Mouse (Mus musculus): ENCODE data around the gene Rgs19. TPM values are rescaled to one million over a fixed set of nuclear protein-coding genes. Genes with fewer than 3 reads are reported as not detected.

The Rgs19 gene
- polyA plus RNA-seq, 1 experiment from 2014 or later: 20.0 TPM

- peaks cover 43% of the 10 kb centered on the region for H3K36me3 ChIP-seq (ENCODE audit: control insufficient read depth, insufficient read depth, low read length)
- no peaks in the 10 kb centered on the region for H3K27me3 ChIP-seq (ENCODE audit: control insufficient read depth, insufficient read depth, low read length)
- WGBS: 92% methylated on average over 10 of the region's 10 CpGs
- TF ChIP-seq CTCF (IDR thresholded peaks at IDR 0.05; ENCODE audit: low read depth) (no peak), EP300 (optimal IDR thresholded peaks at IDR 0.05) (no peak)
- no peak overlapping the region for H3K27ac ChIP-seq (replicated peaks)
- DNase-seq (ENCODE audit: low spot score) (no peak), ATAC-seq (ENCODE audit: low FRiP score, low TSS enrichment) (no peak)
- no peaks in the 10 kb centered on the region for H3K9me3 ChIP-seq (ENCODE audit: control insufficient read depth, low read length)
- no peaks in the 10 kb centered on the region for H3K4me1 ChIP-seq (replicated peaks; ENCODE audit: control insufficient read depth, insufficient read depth)
- H3K4me3 ChIP-seq (ENCODE audit: low read depth, low read length): no peak overlapping the region
- no peak overlapping the region for H3K9ac ChIP-seq (ENCODE audit: low read length)
- H3K4me2 ChIP-seq (replicated peaks; ENCODE audit: low read depth): no peak overlapping the region
Measured at GRCm38 (mm10) chr2:181648926-181649325, 44.9 kb downstream of the Rgs19 start.

- Histone ChIP-seq H3K36me3 (ENCODE audit: control insufficient read depth, insufficient read depth, low read length) (peaks cover 32% of the 10 kb centered on the region), H3K4me1 (replicated peaks; ENCODE audit: control insufficient read depth, insufficient read depth) (no peaks in the 10 kb centered on the region), H3K9ac (ENCODE audit: low read length) (no peak overlapping the region), H3K9me3 (ENCODE audit: control insufficient read depth, low read length) (no peaks in the 10 kb centered on the region), H3K4me2 (replicated peaks; ENCODE audit: low read depth) (no peak overlapping the region), H3K27me3 (ENCODE audit: control insufficient read depth, insufficient read depth, low read length) (no peaks in the 10 kb centered on the region), H3K4me3 (ENCODE audit: low read depth, low read length) (no peak overlapping the region), H3K27ac (replicated peaks) (no peak overlapping the region)
- WGBS: 85% methylated on average over 6 of the region's 6 CpGs
- ATAC-seq (ENCODE audit: low FRiP score, low TSS enrichment) (no peak), DNase-seq (ENCODE audit: low spot score) (no peak)
- TF ChIP-seq EP300 (optimal IDR thresholded peaks at IDR 0.05) (no peak), CTCF (IDR thresholded peaks at IDR 0.05; ENCODE audit: low read depth) (no peak)
Measured at GRCm38 (mm10) chr2:181646626-181647472, 46.9 kb downstream of the Rgs19 start.

GRCm38 (mm10) chr2:181645666-181646065 lies 48.1 kb downstream of the Rgs19 start:
- no peak for ATAC-seq (ENCODE audit: low FRiP score, low TSS enrichment)
- H3K36me3 ChIP-seq (ENCODE audit: control insufficient read depth, insufficient read depth, low read length): peaks cover 33% of the 10 kb centered on the region

GRCm38 (mm10) chr2:181644361-181644760 lies 49.4 kb downstream of the Rgs19 start:
- Histone ChIP-seq H3K36me3 (ENCODE audit: control insufficient read depth, insufficient read depth, low read length) (peaks cover 33% of the 10 kb centered on the region), H3K4me3 (ENCODE audit: low read depth, low read length) (no peak overlapping the region), H3K27me3 (ENCODE audit: control insufficient read depth, insufficient read depth, low read length) (no peaks in the 10 kb centered on the region), H3K9me3 (ENCODE audit: control insufficient read depth, low read length) (no peaks in the 10 kb centered on the region), H3K4me1 (replicated peaks; ENCODE audit: control insufficient read depth, insufficient read depth) (no peaks in the 10 kb centered on the region), H3K4me2 (replicated peaks; ENCODE audit: low read depth) (no peak overlapping the region), H3K9ac (ENCODE audit: low read length) (no peak overlapping the region), H3K27ac (replicated peaks) (no peak overlapping the region)
- WGBS: 99% methylated on average over 2 of the region's 2 CpGs
- peak; percentile 80 for TF ChIP-seq CTCF (IDR thresholded peaks at IDR 0.05; ENCODE audit: low read depth)
- TF ChIP-seq EP300 (optimal IDR thresholded peaks at IDR 0.05): no peak
- ATAC-seq (ENCODE audit: low FRiP score, low TSS enrichment) (no peak), DNase-seq (ENCODE audit: low spot score) (peak; percentile 46)

More at GRCm38 (mm10) chr2:181645666-181646065, 48.1 kb downstream of the Rgs19 start:
- H3K4me1 ChIP-seq (replicated peaks; ENCODE audit: control insufficient read depth, insufficient read depth): no peaks in the 10 kb centered on the region
- no peak overlapping the region for H3K27ac ChIP-seq (replicated peaks)
- H3K4me3 ChIP-seq (ENCODE audit: low read depth, low read length): no peak overlapping the region
- no peaks in the 10 kb centered on the region for H3K27me3 ChIP-seq (ENCODE audit: control insufficient read depth, insufficient read depth, low read length)
- no peak for TF ChIP-seq CTCF (IDR thresholded peaks at IDR 0.05; ENCODE audit: low read depth)
- TF ChIP-seq EP300 (optimal IDR thresholded peaks at IDR 0.05): no peak
- H3K4me2 ChIP-seq (replicated peaks; ENCODE audit: low read depth): no peak overlapping the region
- H3K9ac ChIP-seq (ENCODE audit: low read length): no peak overlapping the region
- H3K9me3 ChIP-seq (ENCODE audit: control insufficient read depth, low read length): no peaks in the 10 kb centered on the region
- DNase-seq (ENCODE audit: low spot score): no peak
- 92% methylated on average over 3 of the region's 3 CpGs for WGBS

Other genes with a start within 250 kb of the Rgs19 start
- 2.4 TPM in 2 replicates for gene Zbtb46, start 234.6 kb downstream of the Rgs19 start, polyA plus RNA-seq (2015; fragmentation: Nextera tagmentation; extraction: Ambion mirVana)
- gene Abhd16b, start 200.8 kb downstream of the Rgs19 start, polyA plus RNA-seq (2015; fragmentation: Nextera tagmentation; extraction: Ambion mirVana): 0.08 and 0.15 TPM in 2 replicates
- gene Tpd52l2, start 196.8 kb downstream of the Rgs19 start, polyA plus RNA-seq (2015; fragmentation: Nextera tagmentation; extraction: Ambion mirVana): 98.0 and 104 TPM in 2 replicates
- gene Dnajc5, start 173.5 kb downstream of the Rgs19 start, polyA plus RNA-seq (2015; fragmentation: Nextera tagmentation; extraction: Ambion mirVana): 50.2 and 52.7 TPM in 2 replicates
- gene Uckl1, start 109.1 kb downstream of the Rgs19 start, polyA plus RNA-seq (2015; fragmentation: Nextera tagmentation; extraction: Ambion mirVana): 37.1 and 39.7 TPM in 2 replicates
- 28.3 and 28.4 TPM in 2 replicates for gene Prpf6, start 102.1 kb downstream of the Rgs19 start, polyA plus RNA-seq (2015; fragmentation: Nextera tagmentation; extraction: Ambion mirVana)
- gene Zfp512b, start 101.2 kb downstream of the Rgs19 start, polyA plus RNA-seq (2015; fragmentation: Nextera tagmentation; extraction: Ambion mirVana): 15.9 and 18.3 TPM in 2 replicates
- gene Samd10, start 94.8 kb downstream of the Rgs19 start, polyA plus RNA-seq (2015; fragmentation: Nextera tagmentation; extraction: Ambion mirVana): 22.9 and 26.8 TPM in 2 replicates
- not detected in 2 replicates for gene Gm29797, start 36.9 kb downstream of the Rgs19 start, polyA plus RNA-seq (2015; fragmentation: Nextera tagmentation; extraction: Ambion mirVana)
- gene Sox18, start 22.3 kb downstream of the Rgs19 start, polyA plus RNA-seq (2015; fragmentation: Nextera tagmentation; extraction: Ambion mirVana): 14.0 and 14.1 TPM in 2 replicates
- gene Tcea2, start 13.7 kb downstream of the Rgs19 start, polyA plus RNA-seq (2015; fragmentation: Nextera tagmentation; extraction: Ambion mirVana): 12.7 and 13.4 TPM in 2 replicates
- gene Lkaaear1, start 4.5 kb upstream of the Rgs19 start, polyA plus RNA-seq (2015; fragmentation: Nextera tagmentation; extraction: Ambion mirVana): not detected in 2 replicates
- gene Oprl1, start 21.0 kb upstream of the Rgs19 start, polyA plus RNA-seq (2015; fragmentation: Nextera tagmentation; extraction: Ambion mirVana): 0.52 and 0.80 TPM in 2 replicates
- 0.29 and 0.40 TPM in 2 replicates for gene Myt1, start 69.4 kb upstream of the Rgs19 start, polyA plus RNA-seq (2015; fragmentation: Nextera tagmentation; extraction: Ambion mirVana)
- 16.4 and 18.6 TPM in 2 replicates for gene Pcmtd2, start 143.9 kb upstream of the Rgs19 start, polyA plus RNA-seq (2015; fragmentation: Nextera tagmentation; extraction: Ambion mirVana)
- gene Polr3k, start 170.4 kb upstream of the Rgs19 start, polyA plus RNA-seq (2015; fragmentation: Nextera tagmentation; extraction: Ambion mirVana): 50.9 and 52.5 TPM in 2 replicates